Mouse (Mus musculus) liver, embryonic 12.5 days (tissue): ENCODE measurements around the gene Hes3. TPM values are rescaled to one million over a fixed set of nuclear protein-coding genes. Genes with fewer than 3 reads are reported as not detected.

Experiments
- ATAC-seq: fragments of 200-750 bp; cut with Nextera tagmentation; 2 replicates; pipeline ENCODE4 v1.8.0; 2017; ENCODE audit warnings: moderate number of reproducible peaks, mild to moderate bottlenecking, moderate library complexity
- H3K27ac ChIP-seq: fragments of 300-500 bp; sonication (generic); 2 replicates; pipeline ENCODE4 v1.5.1; 2016; ENCODE audit warnings: mild to moderate bottlenecking
- H3K27me3 ChIP-seq: fragments of 300-500 bp; sonication (generic); replicated peaks from 2 replicates; pipeline ENCODE4 v1.6.1; 2016; ENCODE audit warnings: mild to moderate bottlenecking, moderate library complexity
- H3K36me3 ChIP-seq: fragments of 300-500 bp; sonication (generic); 2 replicates; pipeline ENCODE4 v1.6.1; 2016; ENCODE audit warnings: mild to moderate bottlenecking, moderate library complexity
- H3K4me1 ChIP-seq: fragments of 300-500 bp; sonication (generic); 2 replicates; pipeline ENCODE4 v1.6.1; 2016
- H3K4me2 ChIP-seq: fragments of 300-500 bp; sonication (generic); 2 replicates; pipeline ENCODE4 v1.6.1; 2016; ENCODE audit warnings: mild to moderate bottlenecking, moderate library complexity
- H3K4me3 ChIP-seq: fragments of 300-500 bp; sonication (generic); 2 replicates; pipeline ENCODE4 v1.5.1; 2016; ENCODE audit warnings: mild to moderate bottlenecking, moderate library complexity
- H3K9ac ChIP-seq: fragments of 300-500 bp; sonication (generic); 2 replicates; pipeline ENCODE4 v1.6.1; 2016; ENCODE audit warnings: mild to moderate bottlenecking, moderate library complexity
- H3K9me3 ChIP-seq: fragments of 300-500 bp; sonication (generic); replicated peaks from 2 replicates; pipeline ENCODE4 v1.6.1; 2016; ENCODE audit warnings: mild to moderate bottlenecking, moderate library complexity
- WGBS: fragments of 180-500 bp; shearing (Covaris S2); methylation state at CpG from one replicate; pipeline ENCODE4 v1.1.7; 2016; ENCODE audit not compliant: insufficient replicate concordance; 5-methylcytosine and 5-hydroxymethylcytosine counted together
- polyA plus RNA-seq: library from polyadenylated mRNA; unstranded; fragments of >200 nt; fragmentation: Nextera tagmentation; extraction: Ambion mirVana; gene quantifications from 2 replicates; pipeline ENCODE4 v1.2.1, GENCODE M21; 2016

Hes3 gene
- polyA plus RNA-seq, 1 experiment from 2014 or later, result not detected

DNA sequence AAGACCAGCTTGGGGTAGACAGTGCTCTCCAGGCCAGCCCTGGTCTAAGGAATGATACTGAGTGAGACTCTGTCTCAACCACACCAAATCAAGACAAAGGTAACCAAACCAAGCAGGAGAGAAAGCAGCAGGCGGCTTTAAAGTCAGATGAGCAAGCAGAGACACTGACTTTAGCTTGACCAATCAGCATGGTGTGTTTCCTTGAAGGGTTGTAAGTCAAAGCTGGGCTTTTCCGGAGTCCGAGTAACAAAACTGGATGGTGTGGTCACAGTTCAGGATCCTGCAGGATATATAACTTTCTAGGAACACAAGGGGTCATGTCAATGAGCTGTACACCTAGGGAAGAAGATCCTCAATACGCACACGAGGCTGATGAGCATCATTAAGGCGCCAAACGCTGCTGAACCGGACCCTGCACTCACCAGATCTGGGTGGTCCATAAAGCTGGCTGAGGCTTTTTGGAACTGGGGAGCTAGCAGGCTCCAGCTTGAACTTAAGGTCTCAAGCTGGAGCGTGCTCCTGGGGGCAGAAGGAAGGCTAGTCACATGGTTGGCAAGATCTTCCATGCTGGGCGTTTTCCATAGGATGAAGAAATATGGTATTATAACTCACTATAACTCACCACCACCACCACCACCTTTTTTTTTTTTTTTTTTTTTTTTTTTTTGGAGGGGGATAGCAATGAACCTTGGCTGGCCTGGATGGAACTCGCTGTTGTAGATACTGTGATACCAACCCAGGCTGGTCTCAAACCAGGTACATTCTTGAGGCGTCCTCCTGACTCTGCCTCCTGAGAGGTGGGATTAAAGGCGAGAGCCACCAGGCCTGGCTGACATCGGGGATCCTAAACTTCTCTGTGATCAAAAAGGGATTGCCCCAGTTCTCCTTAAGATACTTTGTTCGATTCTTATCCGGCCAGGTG lies 33.4 kb upstream of the Hes3 start:
- H3K9me3 ChIP-seq, result no peaks in the 10 kb centered on the region
- H3K27ac ChIP-seq, result peak overlapping the region; percentile 48
- ATAC-seq, result peak; percentile 52
- H3K36me3 ChIP-seq, result peaks cover 27% of the 10 kb centered on the region
- H3K27me3 ChIP-seq, result no peaks in the 10 kb centered on the region
- 41% methylated on average over 16 of the region's 16 CpGs for WGBS
- peak overlapping the region; percentile 98 for H3K9ac ChIP-seq
- H3K4me3 ChIP-seq, result peak overlapping the region; percentile 100
- peaks cover 39% of the 10 kb centered on the region for H3K4me1 ChIP-seq
- peak overlapping the region; percentile 83 for H3K4me2 ChIP-seq

DNA sequence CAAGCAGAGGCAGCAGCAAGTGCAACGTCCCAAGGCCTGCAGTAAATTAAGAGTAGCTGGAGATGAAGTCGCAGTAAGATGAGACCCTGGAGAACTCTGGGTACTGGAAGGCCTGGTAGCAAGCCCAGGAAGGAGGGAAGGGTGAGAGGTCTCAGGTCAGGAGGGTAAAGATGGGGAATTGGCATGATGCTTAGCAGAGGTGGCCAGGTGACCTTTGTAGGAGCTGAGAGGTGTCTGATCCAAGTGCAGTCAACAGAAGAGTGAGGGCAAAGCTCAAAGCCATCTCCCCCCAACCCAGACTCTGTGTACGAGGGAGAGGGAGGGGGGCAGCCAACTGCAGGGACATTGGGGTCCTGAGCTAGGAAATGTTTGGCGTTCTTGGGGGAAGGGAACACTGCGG lies 30.0 kb upstream of the Hes3 start:
- peaks cover 27% of the 10 kb centered on the region for H3K27me3 ChIP-seq
- no peak overlapping the region for H3K27ac ChIP-seq
- H3K9me3 ChIP-seq, result no peaks in the 10 kb centered on the region
- H3K9ac ChIP-seq, result no peak overlapping the region
- H3K36me3 ChIP-seq, result no peaks in the 10 kb centered on the region
- no peak overlapping the region for H3K4me3 ChIP-seq
- WGBS, result 55% methylated on average over 5 of the region's 5 CpGs
- ATAC-seq, result no peak
- peaks cover 23% of the 10 kb centered on the region for H3K4me1 ChIP-seq
- no peak overlapping the region for H3K4me2 ChIP-seq

DNA sequence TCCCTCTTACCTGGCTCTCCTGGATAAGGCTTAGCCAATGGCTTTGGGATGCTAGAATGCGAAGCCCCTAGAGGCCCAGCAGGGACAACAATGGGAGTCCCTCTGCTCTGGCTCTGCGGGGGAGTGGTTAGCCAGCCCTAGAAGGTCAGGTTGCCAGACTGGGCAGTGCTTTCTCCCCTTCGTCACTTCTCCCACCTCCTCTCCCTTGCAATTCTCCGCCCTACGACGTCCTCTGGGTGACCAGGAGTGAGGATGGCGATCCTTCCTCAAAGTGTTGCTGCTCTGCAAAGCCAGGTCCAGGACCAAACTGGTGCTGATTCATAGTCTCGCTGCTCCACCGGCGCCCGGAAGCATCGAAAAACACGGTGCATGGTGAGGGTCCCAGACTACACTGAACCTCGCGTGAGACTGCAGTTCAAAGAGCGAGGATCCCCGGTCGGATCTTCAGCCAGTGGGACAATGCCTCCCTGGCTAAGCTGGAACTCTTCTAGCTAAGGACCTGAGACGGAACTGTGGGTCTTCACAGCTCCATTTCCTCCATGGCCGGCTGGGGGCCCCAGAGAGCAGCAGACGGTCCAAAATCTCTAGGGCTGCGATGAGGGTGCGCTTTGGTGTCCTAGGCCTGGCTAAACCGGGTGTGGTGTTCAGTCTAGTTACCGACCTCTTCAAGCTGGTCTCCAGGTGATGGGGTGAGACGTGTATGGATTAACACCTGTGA lies 27.2 kb upstream of the Hes3 start, which contains the start of gene Rnf207:
Gene Rnf207 (minus strand): TSS at position 477 of the 718 bp plus-strand sequence.
- no peaks in the 10 kb centered on the region for H3K9me3 ChIP-seq
- peak within 1 kb of the TSS; percentile 25 for H3K4me3 ChIP-seq
- H3K27ac ChIP-seq, result no peak within 1 kb of the TSS
- H3K9ac ChIP-seq, result no peak within 1 kb of the TSS
- no peak; the same call in 1 of the 2 replicates for ATAC-seq
- H3K4me2 ChIP-seq, result peak within 1 kb of the TSS; percentile 58
- H3K4me1 ChIP-seq, result peaks cover 18% of the 10 kb centered on the region; the same call in 1 of the 2 replicates
- no peaks in the 10 kb centered on the region for H3K36me3 ChIP-seq
- peaks cover 54% of the 10 kb centered on the region for H3K27me3 ChIP-seq
- 5% methylated on average over 26 of the region's 26 CpGs for WGBS

DNA sequence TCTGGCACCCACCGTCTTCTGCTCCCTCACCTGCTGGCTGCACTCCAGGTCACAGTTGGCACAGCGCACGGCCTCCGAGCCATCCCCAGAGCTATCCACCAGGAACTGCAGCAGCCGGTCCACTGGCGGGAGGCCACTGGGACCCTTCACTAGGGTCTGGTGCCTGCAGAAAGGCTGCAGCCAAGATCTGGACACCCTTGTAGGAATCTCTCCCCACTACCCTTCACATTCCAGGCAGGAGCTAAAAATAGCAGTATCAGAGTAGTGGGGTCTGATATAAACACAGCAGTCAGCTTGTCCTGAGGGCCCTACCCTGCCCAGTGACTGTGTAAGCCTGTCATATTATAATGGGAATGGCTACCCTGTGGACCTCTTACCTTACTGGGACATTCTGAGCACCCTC lies 26.2 kb upstream of the Hes3 start:
- Histone ChIP-seq H3K4me3 (no peak overlapping the region), H3K9ac (no peak overlapping the region), H3K9me3 (no peaks in the 10 kb centered on the region), H3K4me2 (no peak overlapping the region), H3K4me1 (peaks cover 27% of the 10 kb centered on the region), H3K36me3 (no peaks in the 10 kb centered on the region), H3K27ac (no peak overlapping the region), H3K27me3 (peaks cover 65% of the 10 kb centered on the region)
- 77% methylated on average over 6 of the region's 6 CpGs for WGBS
- ATAC-seq, result no peak

DNA sequence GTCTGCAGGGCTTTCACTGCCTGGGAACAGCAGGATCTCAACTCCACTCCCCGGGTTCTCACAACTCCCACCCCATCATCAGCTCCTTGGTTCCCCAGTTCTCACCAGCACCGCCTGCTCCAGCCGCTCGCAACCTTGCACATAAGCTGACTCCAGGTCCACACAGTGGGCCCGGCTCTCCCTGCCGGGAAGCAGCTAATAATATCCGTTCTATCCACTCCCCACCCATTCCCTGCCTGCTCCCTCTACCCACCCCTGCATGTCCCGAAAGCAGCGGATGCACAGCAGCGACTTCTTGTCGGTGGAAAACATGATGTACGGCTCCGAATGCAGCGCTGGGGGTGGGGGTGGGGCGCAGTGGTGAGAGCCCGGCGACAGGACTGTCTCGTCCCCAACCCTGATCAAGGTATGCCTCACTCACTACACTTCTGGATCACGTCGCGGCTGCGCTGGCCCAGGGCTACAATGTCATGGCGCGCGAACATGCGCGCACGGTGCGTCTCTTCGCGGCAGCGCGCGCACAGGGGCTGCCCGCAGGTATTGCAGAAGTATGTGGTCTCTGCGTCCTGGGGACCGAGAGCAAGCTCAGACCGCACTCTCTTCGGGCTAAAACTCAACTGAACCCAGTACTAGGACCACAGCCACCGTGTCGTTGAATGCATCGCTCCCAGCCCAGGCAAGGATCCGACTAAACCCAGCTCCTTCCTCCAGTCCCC lies 24.2 kb upstream of the Hes3 start:
- Histone ChIP-seq H3K9ac (no peak overlapping the region), H3K4me3 (peak overlapping the region; percentile 12), H3K36me3 (no peaks in the 10 kb centered on the region), H3K27me3 (peaks cover 85% of the 10 kb centered on the region), H3K4me1 (peaks cover 36% of the 10 kb centered on the region), H3K4me2 (peak overlapping the region; percentile 48), H3K27ac (no peak overlapping the region), H3K9me3 (no peaks in the 10 kb centered on the region)
- 2% methylated on average over 43 of the region's 43 CpGs for WGBS
- no peak for ATAC-seq

DNA sequence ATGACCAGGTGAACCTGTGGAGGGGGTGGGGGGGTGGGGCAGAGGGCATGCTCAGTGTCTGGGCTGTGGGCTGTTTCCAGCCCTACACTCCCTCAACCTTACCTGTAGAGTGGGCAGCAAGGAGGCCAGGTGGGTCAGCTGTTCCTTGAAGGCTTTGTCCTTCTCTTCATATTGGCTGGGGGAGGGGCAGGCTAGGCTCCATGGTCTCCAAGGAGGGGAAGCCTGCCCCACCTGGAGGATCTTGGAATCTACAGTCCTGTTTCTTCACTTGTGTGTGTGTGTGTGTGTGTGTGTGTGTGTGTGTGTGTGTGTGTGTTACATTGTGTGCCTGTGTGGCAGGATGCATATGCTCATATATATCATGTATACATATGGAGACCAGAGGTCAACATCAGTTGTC lies 22.5 kb upstream of the Hes3 start:
- H3K27ac ChIP-seq, result no peak overlapping the region
- H3K9me3 ChIP-seq, result no peaks in the 10 kb centered on the region
- no peak overlapping the region for H3K4me3 ChIP-seq
- H3K36me3 ChIP-seq, result peaks cover 4% of the 10 kb centered on the region
- no peak for ATAC-seq
- H3K4me2 ChIP-seq, result peak overlapping the region; percentile 61
- H3K9ac ChIP-seq, result no peak overlapping the region
- peaks cover 34% of the 10 kb centered on the region for H3K4me1 ChIP-seq
- H3K27me3 ChIP-seq, result peaks cover 100% of the 10 kb centered on the region

DNA sequence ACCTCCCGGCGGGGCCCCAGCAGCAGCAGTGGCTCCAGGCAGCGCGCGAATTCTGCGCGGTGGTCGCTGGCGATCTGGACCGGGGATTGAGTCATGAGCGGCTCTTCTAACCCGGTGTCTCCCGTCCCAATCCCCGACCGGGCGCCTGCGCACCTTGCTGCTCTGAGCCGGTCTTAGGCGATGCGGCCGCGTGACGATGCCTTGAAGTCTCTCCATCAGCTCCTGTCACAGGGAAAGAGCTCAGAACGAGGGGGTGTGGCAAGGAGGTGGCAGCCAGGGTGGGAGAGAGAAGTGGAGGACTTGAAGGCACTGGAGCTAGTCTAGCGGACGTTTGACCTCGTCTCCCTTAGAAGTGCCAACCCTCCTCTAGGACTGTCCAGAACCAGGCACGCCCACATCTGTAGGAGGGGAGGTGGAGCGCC lies 21.8 kb upstream of the Hes3 start:
- H3K9me3 ChIP-seq, result no peaks in the 10 kb centered on the region
- ATAC-seq, result 0 out of 2 replicates have a peak, but pooled peaks have one; percentile 13
- peak overlapping the region; percentile 37 for H3K4me3 ChIP-seq
- under 1% methylated on average over 29 of the region's 29 CpGs for WGBS
- H3K4me2 ChIP-seq, result peak overlapping the region; percentile 61
- H3K36me3 ChIP-seq, result peaks cover 7% of the 10 kb centered on the region
- no peak overlapping the region for H3K27ac ChIP-seq
- H3K4me1 ChIP-seq, result peaks cover 28% of the 10 kb centered on the region
- peaks cover 95% of the 10 kb centered on the region for H3K27me3 ChIP-seq
- H3K9ac ChIP-seq, result 0 out of 2 replicates have a peak overlapping the region, but pooled peaks have one; percentile 10

DNA sequence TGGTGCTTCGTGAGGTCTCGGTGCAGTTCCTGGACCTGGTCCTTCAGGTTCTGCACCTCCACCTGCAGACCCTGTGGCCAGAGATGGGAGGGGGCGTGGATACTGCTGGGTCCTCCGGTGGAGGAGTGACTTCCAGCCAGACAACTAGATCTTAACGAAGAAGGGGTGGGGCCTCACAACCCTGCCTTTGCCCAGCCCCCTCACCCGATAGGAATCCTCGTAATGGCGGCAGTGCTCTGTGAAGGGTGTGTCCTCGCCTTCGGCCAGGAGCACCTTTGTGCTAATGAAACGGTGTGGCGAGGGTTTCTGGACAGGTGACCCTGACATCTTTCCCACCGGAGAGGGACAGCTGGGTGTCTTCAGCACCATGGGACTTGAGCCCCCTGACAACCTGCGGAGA lies 20.7 kb upstream of the Hes3 start:
- Histone ChIP-seq H3K4me1 (peaks cover 25% of the 10 kb centered on the region), H3K9ac (no peak overlapping the region), H3K27ac (no peak overlapping the region), H3K4me3 (peak overlapping the region; percentile 37), H3K27me3 (peaks cover 85% of the 10 kb centered on the region), H3K36me3 (peaks cover 7% of the 10 kb centered on the region), H3K4me2 (peak overlapping the region; percentile 61), H3K9me3 (no peaks in the 10 kb centered on the region)
- ATAC-seq, result peak; percentile 8; the same call in 1 of the 2 replicates
- WGBS, result 4% methylated on average over 14 of the region's 14 CpGs

DNA sequence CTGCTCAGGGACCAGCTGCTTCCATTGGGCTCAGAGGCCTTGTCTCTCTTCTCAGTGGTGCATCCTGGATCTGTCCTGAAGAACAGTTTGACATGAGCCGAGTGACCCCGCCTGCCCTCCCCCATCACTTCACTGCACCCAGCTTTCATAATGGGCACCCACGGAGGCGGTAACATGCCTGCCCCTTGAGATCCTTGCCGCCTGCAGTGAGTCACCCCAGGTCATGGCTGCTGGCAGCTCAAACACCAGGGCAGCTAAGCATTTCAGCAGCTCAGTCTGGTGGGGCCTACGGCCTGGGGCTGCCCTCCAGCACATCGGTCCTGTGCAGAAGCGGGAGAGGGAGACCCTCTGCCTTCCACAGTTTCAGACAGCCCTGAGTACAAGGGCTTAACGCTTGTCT lies 16.1 kb upstream of the Hes3 start:
- Histone ChIP-seq H3K27ac (no peak overlapping the region), H3K4me3 (no peak overlapping the region), H3K9me3 (no peaks in the 10 kb centered on the region), H3K4me1 (peaks cover 8% of the 10 kb centered on the region), H3K4me2 (no peak overlapping the region), H3K27me3 (peaks cover 38% of the 10 kb centered on the region), H3K9ac (no peak overlapping the region), H3K36me3 (peaks cover 40% of the 10 kb centered on the region)
- ATAC-seq, result no peak
- WGBS, result 81% methylated on average over 9 of the region's 9 CpGs

DNA sequence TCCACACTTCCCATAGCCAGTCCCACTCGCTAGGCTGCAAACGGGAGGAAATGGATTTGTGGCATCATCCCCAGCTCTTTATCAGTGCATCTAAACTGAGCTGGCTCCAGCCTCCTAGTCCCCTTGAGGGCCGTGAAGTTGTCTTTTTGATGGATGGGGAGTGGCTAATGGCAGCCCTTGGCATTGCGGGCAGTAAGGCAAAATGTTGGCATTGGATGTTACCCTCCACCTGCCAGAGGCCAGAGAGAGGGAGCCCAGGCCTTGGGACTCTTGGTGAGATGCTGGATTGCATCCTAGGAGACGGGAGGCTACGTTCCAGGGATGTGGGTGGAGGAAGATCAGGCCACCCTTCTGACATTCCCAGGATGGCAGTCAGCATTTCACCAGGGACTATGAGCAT lies 14.5 kb upstream of the Hes3 start:
- no peak for ATAC-seq
- no peak overlapping the region for H3K4me2 ChIP-seq
- no peaks in the 10 kb centered on the region for H3K4me1 ChIP-seq
- H3K36me3 ChIP-seq, result peaks cover 56% of the 10 kb centered on the region
- WGBS, result 81% methylated on average over 6 of the region's 6 CpGs
- H3K27ac ChIP-seq, result no peak overlapping the region
- no peaks in the 10 kb centered on the region for H3K9me3 ChIP-seq
- H3K9ac ChIP-seq, result no peak overlapping the region
- H3K27me3 ChIP-seq, result peaks cover 23% of the 10 kb centered on the region
- no peak overlapping the region for H3K4me3 ChIP-seq

DNA sequence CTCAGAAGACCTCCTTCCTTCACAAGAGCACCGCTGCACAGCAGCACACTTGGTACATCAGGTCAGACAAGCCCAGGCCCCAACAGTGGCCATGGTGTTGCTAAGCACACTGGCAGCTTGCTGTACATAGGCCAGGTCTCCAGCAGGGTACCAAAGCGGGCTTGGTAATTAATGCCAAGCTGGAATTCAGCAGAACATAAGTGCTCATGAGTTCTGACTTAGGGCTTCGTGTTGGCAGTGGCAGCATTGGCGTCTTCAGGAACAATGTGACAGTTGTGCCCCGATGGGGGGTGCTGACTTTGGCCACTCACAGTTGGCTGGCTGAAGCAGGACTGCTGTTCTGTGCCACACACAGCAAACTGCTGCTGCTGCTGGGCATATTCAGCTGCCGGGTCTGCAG lies 13.2 kb upstream of the Hes3 start:
- Histone ChIP-seq H3K27ac (no peak overlapping the region), H3K9ac (no peak overlapping the region), H3K9me3 (no peaks in the 10 kb centered on the region), H3K4me1 (no peaks in the 10 kb centered on the region), H3K4me2 (no peak overlapping the region), H3K36me3 (peaks cover 69% of the 10 kb centered on the region), H3K4me3 (no peak overlapping the region), H3K27me3 (peaks cover 10% of the 10 kb centered on the region)
- ATAC-seq, result no peak
- 84% methylated on average over 6 of the region's 6 CpGs for WGBS
